Mouse (Mus musculus): ENCODE results near the gene Prkar1b. TPM values are rescaled to one million over a fixed set of nuclear protein-coding genes. Genes with fewer than 3 reads are reported as not detected.

Gene Prkar1b
- polyA plus RNA-seq, 1 experiment, result 1.7 TPM

GRCm38 (mm10) chr5:139077311-139078155, 72.3 kb downstream of the Prkar1b start:
- Histone ChIP-seq H3K79me3 (ENCODE audit: low read depth) (no peaks in the 10 kb centered on the region), H3ac (ENCODE audit: control insufficient read depth, insufficient read length, low read depth) (no peak overlapping the region), H3K36me3 (ENCODE audit: control insufficient read depth, insufficient read depth) (no peaks in the 10 kb centered on the region), H3K27me3 (ENCODE audit: control insufficient read depth, insufficient read depth, insufficient read length) (no peaks in the 10 kb centered on the region), H3K79me2 (ENCODE audit: control insufficient read depth, insufficient read depth) (no peaks in the 10 kb centered on the region), H3K4me3 (ENCODE audit: insufficient read depth, poor library complexity, severe bottlenecking) (no peak overlapping the region)
- TF ChIP-seq USF1 (IDR thresholded peaks at IDR 0.05; ENCODE audit: low read depth), result no peak

DNA sequence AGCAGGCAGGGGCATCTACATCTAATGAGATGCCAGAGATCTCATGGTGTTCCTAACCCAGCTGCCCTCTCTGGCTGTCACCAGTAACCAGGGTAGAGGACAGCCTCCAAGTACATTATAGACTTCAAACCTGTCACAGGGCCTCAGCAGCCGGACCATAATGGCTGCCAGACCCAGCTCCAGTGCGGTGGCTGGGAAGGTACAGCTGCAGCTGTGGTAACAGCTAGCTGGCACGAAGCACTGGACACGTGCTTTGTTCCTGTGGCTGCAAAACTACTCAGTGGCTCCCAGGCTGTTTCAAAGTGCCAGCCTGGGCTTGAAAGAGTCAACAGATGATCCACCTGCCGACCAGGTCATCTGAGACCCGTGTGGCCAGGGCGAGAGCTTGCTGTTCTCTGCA, 73.4 kb downstream of the Prkar1b start:
- Histone ChIP-seq H3K27me3 (ENCODE audit: control insufficient read depth, insufficient read depth, insufficient read length) (no peaks in the 10 kb centered on the region), H3K36me3 (ENCODE audit: control insufficient read depth, insufficient read depth) (no peaks in the 10 kb centered on the region), H3K79me2 (ENCODE audit: control insufficient read depth, insufficient read depth) (no peaks in the 10 kb centered on the region), H3K79me3 (ENCODE audit: low read depth) (no peaks in the 10 kb centered on the region), H3K4me3 (ENCODE audit: insufficient read depth, poor library complexity, severe bottlenecking) (no peak overlapping the region), H3ac (ENCODE audit: control insufficient read depth, insufficient read length, low read depth) (no peak overlapping the region)
- TF ChIP-seq MAX (IDR thresholded peaks at IDR 0.05), result no peak
- TF ChIP-seq FOSL1 (IDR thresholded peaks at IDR 0.05; ENCODE audit: insufficient read depth, low read length, poor library complexity, severe bottlenecking), result no peak
- TF ChIP-seq CEBPB (IDR thresholded peaks at IDR 0.05; ENCODE audit: low read depth), result no peak
- no peak for TF ChIP-seq MYOG (IDR thresholded peaks at IDR 0.05; ENCODE audit: control insufficient read depth, extremely low read depth, insufficient read length)
- TF ChIP-seq MYOD1 (IDR thresholded peaks at IDR 0.05; ENCODE audit: control insufficient read depth, insufficient read length, low read depth), result no peak
- no peak for TF ChIP-seq CTCF (IDR thresholded peaks at IDR 0.05; ENCODE audit: control insufficient read depth, insufficient read depth, insufficient read length)
- TF ChIP-seq USF1 (IDR thresholded peaks at IDR 0.05; ENCODE audit: low read depth), result no peak

DNA sequence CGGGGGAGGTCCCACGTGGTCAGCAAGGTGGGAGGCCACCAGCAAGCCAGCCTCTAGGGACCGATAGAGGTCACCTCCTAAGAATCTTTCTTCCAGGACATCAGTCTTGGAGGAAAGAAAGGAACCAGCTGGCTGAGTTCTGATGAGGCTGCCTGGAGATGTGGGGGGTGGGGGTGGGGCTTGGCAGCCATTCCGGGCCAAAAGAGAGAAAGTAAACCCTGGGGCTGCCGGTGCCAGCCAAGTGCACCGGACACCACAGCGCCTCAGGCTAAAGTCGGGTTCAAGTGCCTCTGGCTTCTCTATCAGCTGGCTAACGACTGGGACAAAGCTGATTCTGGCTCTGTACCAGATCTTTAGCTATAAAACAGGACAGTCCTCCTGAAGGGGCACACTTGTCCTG, 74.0 kb downstream of the Prkar1b start:
- Histone ChIP-seq H3K4me3 (ENCODE audit: insufficient read depth, poor library complexity, severe bottlenecking) (no peak overlapping the region), H3K79me2 (ENCODE audit: control insufficient read depth, insufficient read depth) (no peaks in the 10 kb centered on the region), H3K27me3 (ENCODE audit: control insufficient read depth, insufficient read depth, insufficient read length) (no peaks in the 10 kb centered on the region), H3K36me3 (ENCODE audit: control insufficient read depth, insufficient read depth) (no peaks in the 10 kb centered on the region), H3K79me3 (ENCODE audit: low read depth) (no peaks in the 10 kb centered on the region), H3ac (ENCODE audit: control insufficient read depth, insufficient read length, low read depth) (no peak overlapping the region)
- TF ChIP-seq USF1 (IDR thresholded peaks at IDR 0.05; ENCODE audit: low read depth) (no peak), CEBPB (IDR thresholded peaks at IDR 0.05; ENCODE audit: low read depth) (no peak), MAX (IDR thresholded peaks at IDR 0.05) (no peak), MYOD1 (IDR thresholded peaks at IDR 0.05; ENCODE audit: control insufficient read depth, insufficient read length, low read depth) (no peak), FOSL1 (IDR thresholded peaks at IDR 0.05; ENCODE audit: insufficient read depth, low read length, poor library complexity, severe bottlenecking) (no peak), CTCF (IDR thresholded peaks at IDR 0.05; ENCODE audit: control insufficient read depth, insufficient read depth, insufficient read length) (no peak)

DNA sequence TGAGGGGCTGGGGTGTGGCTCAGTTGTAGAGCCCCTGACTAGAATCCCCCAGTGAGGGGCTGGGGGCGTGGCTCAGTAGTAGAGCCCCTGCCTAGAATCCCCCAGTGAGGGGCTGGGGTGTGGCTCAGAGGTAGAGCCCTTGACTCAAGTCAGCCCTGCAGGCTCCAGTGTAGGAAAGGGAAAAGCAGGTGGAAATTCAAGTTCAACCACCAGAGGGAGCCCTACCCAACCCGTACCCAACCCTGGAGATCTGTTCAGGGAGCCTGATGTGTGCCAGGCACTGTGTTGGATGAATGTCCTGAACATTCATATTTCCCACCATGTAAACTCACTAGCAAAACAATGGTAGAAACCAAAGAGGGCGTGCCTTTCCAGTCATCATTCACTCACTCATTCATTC, 74.7 kb downstream of the Prkar1b start:
- Histone ChIP-seq H3K4me3 (ENCODE audit: insufficient read depth, poor library complexity, severe bottlenecking) (no peak overlapping the region), H3K27me3 (ENCODE audit: control insufficient read depth, insufficient read depth, insufficient read length) (no peaks in the 10 kb centered on the region), H3ac (ENCODE audit: control insufficient read depth, insufficient read length, low read depth) (no peak overlapping the region), H3K36me3 (ENCODE audit: control insufficient read depth, insufficient read depth) (no peaks in the 10 kb centered on the region), H3K79me3 (ENCODE audit: low read depth) (no peaks in the 10 kb centered on the region), H3K79me2 (ENCODE audit: control insufficient read depth, insufficient read depth) (no peaks in the 10 kb centered on the region)
- no peak for TF ChIP-seq MYOG (IDR thresholded peaks at IDR 0.05; ENCODE audit: control insufficient read depth, extremely low read depth, insufficient read length)
- no peak for TF ChIP-seq MAX (IDR thresholded peaks at IDR 0.05)
- no peak for TF ChIP-seq USF1 (IDR thresholded peaks at IDR 0.05; ENCODE audit: low read depth)
- peak; percentile 45 for TF ChIP-seq CTCF (IDR thresholded peaks at IDR 0.05; ENCODE audit: control insufficient read depth, insufficient read depth, insufficient read length)
- TF ChIP-seq CEBPB (IDR thresholded peaks at IDR 0.05; ENCODE audit: low read depth), result no peak
- no peak for TF ChIP-seq FOSL1 (IDR thresholded peaks at IDR 0.05; ENCODE audit: insufficient read depth, low read length, poor library complexity, severe bottlenecking)

DNA sequence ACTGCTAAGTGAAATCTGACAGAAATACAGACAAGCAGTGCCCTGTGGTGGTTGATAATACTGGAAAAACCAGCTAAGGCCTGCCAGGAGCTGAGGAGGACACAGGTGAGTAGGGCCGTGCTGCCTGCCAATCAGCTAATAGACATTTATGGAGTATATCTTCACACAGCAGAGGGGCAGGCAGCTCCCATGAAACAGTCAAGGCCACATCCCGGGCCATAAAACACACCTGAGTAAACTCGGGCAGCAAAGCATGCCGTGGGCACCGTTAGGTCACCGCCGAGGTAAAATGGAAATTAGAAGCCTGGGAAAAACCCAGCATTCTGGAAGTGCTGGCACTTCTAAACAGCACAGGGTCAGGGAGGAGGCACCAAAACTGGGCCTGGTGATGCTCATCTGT, 75.8 kb downstream of the Prkar1b start:
- H3K27me3 ChIP-seq (ENCODE audit: control insufficient read depth, insufficient read depth, insufficient read length), result no peaks in the 10 kb centered on the region
- H3ac ChIP-seq (ENCODE audit: control insufficient read depth, insufficient read length, low read depth), result no peak overlapping the region
- TF ChIP-seq FOSL1 (IDR thresholded peaks at IDR 0.05; ENCODE audit: insufficient read depth, low read length, poor library complexity, severe bottlenecking) (no peak), CEBPB (IDR thresholded peaks at IDR 0.05; ENCODE audit: low read depth) (no peak), MAX (IDR thresholded peaks at IDR 0.05) (no peak), USF1 (IDR thresholded peaks at IDR 0.05; ENCODE audit: low read depth) (no peak), MYOG (IDR thresholded peaks at IDR 0.05; ENCODE audit: control insufficient read depth, extremely low read depth, insufficient read length) (no peak), MYOD1 (IDR thresholded peaks at IDR 0.05; ENCODE audit: control insufficient read depth, insufficient read length, low read depth) (no peak), CTCF (IDR thresholded peaks at IDR 0.05; ENCODE audit: control insufficient read depth, insufficient read depth, insufficient read length) (no peak)
- no peaks in the 10 kb centered on the region for H3K36me3 ChIP-seq (ENCODE audit: control insufficient read depth, insufficient read depth)
- no peaks in the 10 kb centered on the region for H3K79me2 ChIP-seq (ENCODE audit: control insufficient read depth, insufficient read depth)
- no peak overlapping the region for H3K4me3 ChIP-seq (ENCODE audit: insufficient read depth, poor library complexity, severe bottlenecking)
- H3K79me3 ChIP-seq (ENCODE audit: low read depth), result no peaks in the 10 kb centered on the region

DNA sequence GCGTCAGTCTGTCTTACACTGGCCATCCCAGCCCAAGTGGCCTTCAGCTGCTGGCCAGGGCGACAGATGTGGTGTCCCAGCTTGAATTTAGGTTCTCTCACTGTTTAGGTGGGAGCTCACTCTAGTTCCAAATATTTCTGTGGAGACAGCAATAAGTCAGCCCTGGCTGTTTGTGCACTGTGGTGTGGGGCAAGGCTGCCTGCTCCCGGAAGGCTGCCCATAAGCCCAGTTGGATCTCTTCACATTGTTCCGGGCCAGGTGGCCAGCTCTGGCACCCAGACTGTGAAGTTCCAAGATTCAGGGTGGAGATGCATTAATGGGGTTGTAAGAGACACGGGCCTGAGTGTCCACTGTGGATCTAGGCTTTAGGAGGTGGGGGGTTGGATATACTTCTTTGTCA, 76.9 kb downstream of the Prkar1b start:
- Histone ChIP-seq H3K27me3 (ENCODE audit: control insufficient read depth, insufficient read depth, insufficient read length) (no peaks in the 10 kb centered on the region), H3K79me2 (ENCODE audit: control insufficient read depth, insufficient read depth) (no peaks in the 10 kb centered on the region), H3K79me3 (ENCODE audit: low read depth) (no peaks in the 10 kb centered on the region), H3ac (ENCODE audit: control insufficient read depth, insufficient read length, low read depth) (no peak overlapping the region), H3K4me3 (ENCODE audit: insufficient read depth, poor library complexity, severe bottlenecking) (no peak overlapping the region), H3K36me3 (ENCODE audit: control insufficient read depth, insufficient read depth) (no peaks in the 10 kb centered on the region)
- TF ChIP-seq USF1 (IDR thresholded peaks at IDR 0.05; ENCODE audit: low read depth), result no peak

Measured in C2C12 (cell line).